27 mouse cellular contexts compared by ENCODE assay signal in the genomic region with DNA sequence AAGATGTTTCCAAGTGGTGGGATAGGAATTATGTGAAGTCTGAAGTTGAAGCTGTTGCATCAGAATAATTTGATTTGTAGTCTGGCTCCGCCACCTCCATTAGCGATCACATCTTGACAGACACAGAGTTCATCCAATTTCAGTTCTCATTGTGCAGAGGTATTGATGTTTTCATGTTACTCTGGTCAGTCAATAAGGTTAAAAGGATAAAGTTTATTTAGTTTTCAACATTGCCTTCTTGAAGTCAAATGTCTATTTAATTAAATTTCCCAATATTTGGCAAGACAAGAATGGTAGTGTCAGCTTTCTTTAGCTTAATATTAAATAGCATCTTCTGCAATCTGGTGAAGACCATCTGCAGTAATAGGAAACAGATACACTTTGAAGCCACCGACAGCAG.
"Had no signal": no experiment of that assay in that cellular context is flagged by ENCODE, and none has a peak within 500 bp of the region (broad histone marks: within the 10 kb centered on the region; RNA-seq: fewer than 3 reads in every experiment).

No protein-coding gene starts in this region.

- H3K4me2 ChIP-seq: embryonic facial prominence, embryonic 12.5 days; embryonic facial prominence, embryonic 13.5 days; embryonic facial prominence, embryonic 15.5 days; forebrain, embryonic 12.5 days; forebrain, embryonic 13.5 days; forebrain, embryonic 15.5 days had no signal

- ATAC-seq: forebrain, embryonic 13.5 days; forebrain, embryonic 14.5 days; forebrain, embryonic 15.5 days; forebrain, embryonic 16.5 days; forebrain, postnatal 0 days had no signal

- H3K4me3 ChIP-seq: embryonic facial prominence, embryonic 10.5 days; embryonic facial prominence, embryonic 12.5 days; embryonic facial prominence, embryonic 13.5 days; embryonic facial prominence, embryonic 15.5 days; erythroblast, embryonic 14.5 days; forebrain, embryonic 10.5 days; forebrain, embryonic 12.5 days; forebrain, embryonic 13.5 days; forebrain, embryonic 15.5 days; gastrocnemius, adult 2 months; heart, adult 2 months had no signal

- H3K36me3 ChIP-seq: embryonic facial prominence, embryonic 10.5 days; embryonic facial prominence, embryonic 12.5 days; embryonic facial prominence, embryonic 13.5 days; embryonic facial prominence, embryonic 15.5 days; forebrain, embryonic 10.5 days; forebrain, embryonic 12.5 days; forebrain, embryonic 15.5 days had no signal

- H3K9ac ChIP-seq: embryonic facial prominence, embryonic 12.5 days; embryonic facial prominence, embryonic 13.5 days; embryonic facial prominence, embryonic 15.5 days; forebrain, embryonic 12.5 days; forebrain, embryonic 13.5 days; forebrain, embryonic 15.5 days; forebrain, postnatal 0 days had no signal

- DNase-seq: cerebellum, adult 8-10 months; cerebellum, adult 9-10 months; cerebellum, adult 9-11 months; cerebellum, postnatal 14 days; cerebellum, postnatal 25 days; cerebellum, postnatal 36 days; embryo, embryonic 11 days; forebrain, postnatal 0 days; gastrocnemius, adult 2 months; gastrocnemius, postnatal 10 days; gastrocnemius, postnatal 14 days; gastrocnemius, postnatal 25 days; gastrocnemius, postnatal 36 days; heart, adult 11 months; heart, adult 18-20 months; heart, adult 2 months had no signal

- H3K4me1 ChIP-seq: embryonic facial prominence, embryonic 10.5 days; embryonic facial prominence, embryonic 12.5 days; embryonic facial prominence, embryonic 13.5 days; embryonic facial prominence, embryonic 15.5 days; forebrain, embryonic 10.5 days; forebrain, embryonic 12.5 days; forebrain, embryonic 13.5 days; forebrain, embryonic 15.5 days had no signal

- H3K9me3 ChIP-seq: embryonic facial prominence, embryonic 10.5 days; embryonic facial prominence, embryonic 12.5 days; embryonic facial prominence, embryonic 13.5 days; embryonic facial prominence, embryonic 15.5 days; forebrain, embryonic 10.5 days; forebrain, embryonic 12.5 days; forebrain, embryonic 13.5 days; forebrain, embryonic 15.5 days had no signal

- H3K27me3 ChIP-seq: embryonic facial prominence, embryonic 12.5 days; embryonic facial prominence, embryonic 13.5 days; embryonic facial prominence, embryonic 15.5 days; forebrain, embryonic 12.5 days; forebrain, embryonic 13.5 days; forebrain, embryonic 15.5 days had no signal

- H3K27ac ChIP-seq: embryonic facial prominence, embryonic 10.5 days; embryonic facial prominence, embryonic 12.5 days; embryonic facial prominence, embryonic 13.5 days; embryonic facial prominence, embryonic 15.5 days; forebrain, embryonic 10.5 days; forebrain, embryonic 12.5 days; forebrain, embryonic 13.5 days; forebrain, embryonic 15.5 days; gastrocnemius, adult 2 months; heart, adult 2 months had no signal
